ENCODE assay signal across 25 mouse cellular contexts in the genomic region with DNA sequence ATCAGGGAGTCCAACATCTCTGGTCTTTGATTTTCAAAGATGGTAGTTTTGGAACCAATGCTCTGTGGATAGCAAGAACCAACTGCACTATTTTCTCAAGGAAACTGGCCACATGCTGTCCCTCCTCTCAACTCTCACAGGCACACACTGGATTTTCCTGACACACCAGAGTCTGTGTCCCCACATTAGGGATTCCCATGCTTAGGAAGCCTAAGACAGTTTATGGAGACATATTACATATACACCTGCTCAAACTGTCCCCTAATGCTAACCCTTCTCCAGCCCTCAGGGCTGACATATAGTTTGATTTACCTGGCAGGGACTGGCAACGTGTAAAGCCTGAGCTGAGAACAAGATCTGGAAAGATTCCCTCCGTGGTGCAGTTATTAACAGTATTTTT. TPM values are rescaled to one million over a fixed set of nuclear protein-coding genes. Genes with fewer than 3 reads are reported as not detected.
DNase-seq lines count a peak whose midpoint lies in the region; ATAC-seq and TF ChIP-seq lines count a peak whose summit lies in the region.
"Had no signal": no experiment of that assay in that cellular context is flagged by ENCODE, and none has a peak within 500 bp of the region (broad histone marks: within the 10 kb centered on the region; RNA-seq: fewer than 3 reads in every experiment).

No protein-coding gene starts in this region.

- H3K9me3 ChIP-seq in lung, postnatal 0 days (ENCODE audit: low read length), result no peaks in the 10 kb centered on the region
- no peaks in the 10 kb centered on the region for H3K9me3 ChIP-seq in liver, embryonic 15.5 days (replicated peaks)
- H3K9me3 ChIP-seq: embryonic facial prominence, embryonic 12.5 days; hindbrain, embryonic 13.5 days; limb, embryonic 15.5 days; midbrain, embryonic 10.5 days had no signal

- H3K4me3 ChIP-seq in lung, postnatal 0 days (ENCODE audit: low read depth, low read length), result 0 out of 2 replicates have a peak overlapping the region, but pooled peaks have one; percentile 4
- no peak overlapping the region for H3K4me3 ChIP-seq in liver, embryonic 15.5 days (replicated peaks)
- H3K4me3 ChIP-seq: embryonic facial prominence, embryonic 12.5 days; erythroblast, embryonic 14.5 days; hindbrain, embryonic 13.5 days; limb, embryonic 15.5 days; midbrain, embryonic 10.5 days had no signal

- no peak for DNase-seq in lung, postnatal 0 days (ENCODE audit: low spot score)
- DNase-seq in lung, postnatal 4 days, result no peak
- peak; percentile 21 for DNase-seq in 416B (ENCODE audit: low read depth)
- peak; percentile 62 for DNase-seq in CD4-positive helper T cell, adult 2 months (ENCODE audit: low read depth, low spot score)
- DNase-seq in adrenal gland, adult (ENCODE audit: inconsistent age in 2 of 2, low spot score in 1 of 2), result no peak
- DNase-seq in gastrocnemius, adult 18-20 months (ENCODE audit: low spot score), result no peak
- DNase-seq in retina, embryonic 14.5 days (ENCODE audit: low spot score), result no peak
- DNase-seq: cerebellum, adult 9-11 months; gastrocnemius, postnatal 36 days; heart, postnatal 10 days; kidney, adult 9 months; kidney, postnatal 25 days; lung, postnatal 10 days; retina, postnatal 1 day; right cerebral cortex, postnatal 4 days had no signal

- no peaks in the 10 kb centered on the region for H3K27me3 ChIP-seq in lung, postnatal 0 days (replicated peaks; ENCODE audit: insufficient read depth, low read length)
- no peaks in the 10 kb centered on the region for H3K27me3 ChIP-seq in liver, embryonic 15.5 days
- H3K27me3 ChIP-seq: embryonic facial prominence, embryonic 12.5 days; hindbrain, embryonic 13.5 days; limb, embryonic 15.5 days had no signal

- no peak overlapping the region for H3K4me2 ChIP-seq in lung, postnatal 0 days (replicated peaks; ENCODE audit: low read depth, low read length)
- H3K4me2 ChIP-seq in liver, embryonic 15.5 days, result 0 out of 2 replicates have a peak overlapping the region, but pooled peaks have one; percentile 10
- H3K4me2 ChIP-seq: embryonic facial prominence, embryonic 12.5 days; hindbrain, embryonic 13.5 days; limb, embryonic 15.5 days had no signal

- H3K27ac ChIP-seq in lung, postnatal 0 days (ENCODE audit: low read length), result no peak overlapping the region
- H3K27ac ChIP-seq in liver, embryonic 15.5 days (replicated peaks), result no peak overlapping the region
- H3K27ac ChIP-seq: embryonic facial prominence, embryonic 12.5 days; hindbrain, embryonic 13.5 days; limb, embryonic 15.5 days; midbrain, embryonic 10.5 days had no signal

- H3K36me3 ChIP-seq in lung, postnatal 0 days (ENCODE audit: insufficient read depth, low read length), result no peaks in the 10 kb centered on the region
- no peaks in the 10 kb centered on the region for H3K36me3 ChIP-seq in liver, embryonic 15.5 days (replicated peaks)
- H3K36me3 ChIP-seq: embryonic facial prominence, embryonic 12.5 days; hindbrain, embryonic 13.5 days; limb, embryonic 15.5 days; midbrain, embryonic 10.5 days had no signal

- no peak for ATAC-seq in lung, postnatal 0 days
- no peak for ATAC-seq in liver, embryonic 15.5 days (ENCODE audit: insufficient read depth)
- ATAC-seq: CD4-positive, CD25-positive, alpha-beta regulatory T cell, adult 4 months; forebrain, embryonic 14.5 days had no signal

- no peak overlapping the region for H3K9ac ChIP-seq in lung, postnatal 0 days (replicated peaks; ENCODE audit: low read depth)
- H3K9ac ChIP-seq in liver, embryonic 15.5 days, result no peak overlapping the region
- H3K9ac ChIP-seq: embryonic facial prominence, embryonic 12.5 days; hindbrain, embryonic 13.5 days; limb, embryonic 15.5 days had no signal

- no peak for TF ChIP-seq EP300 in lung, postnatal 0 days (IDR thresholded peaks at IDR 0.05)

- WGBS in lung, postnatal 0 days, result 76% methylated on average over 2 of the region's 2 CpGs
- WGBS in liver, embryonic 15.5 days (ENCODE audit: insufficient replicate concordance), result 58% methylated on average over 2 of the region's 2 CpGs

- no peak for TF ChIP-seq CTCF in lung, postnatal 0 days (IDR thresholded peaks at IDR 0.05)

- H3K4me1 ChIP-seq in lung, postnatal 0 days (ENCODE audit: insufficient read depth, low read depth, low read length), result no peaks in the 10 kb centered on the region
- 0 out of 2 replicates have a peak, but pooled peaks cover 9% of the 10 kb centered on the region for H3K4me1 ChIP-seq in liver, embryonic 15.5 days (replicated peaks)
- H3K4me1 ChIP-seq: embryonic facial prominence, embryonic 12.5 days; midbrain, embryonic 10.5 days had no signal

RNA-seq across cellular contexts. Expression of a gene that starts 37.2 kb away (rescaled TPM):
- polyA plus RNA-seq in lung, postnatal 0 days (2015; fragmentation: Nextera tagmentation; extraction: Ambion mirVana), result 16.3 and 19.0 TPM in 2 replicates
- 3.3 and 3.4 TPM in 2 replicates for polyA plus RNA-seq in liver, embryonic 15.5 days (2015; fragmentation: Nextera tagmentation; extraction: Ambion mirVana)
- total RNA-seq in gastrocnemius, adult 18-20 months (2021), result under 1 TPM; 0.14 to 0.27 TPM
- total RNA-seq: left cerebral cortex, postnatal 36 days; MEL had no signal
- polyA plus RNA-seq: erythroblast, embryonic 14.5 days; forebrain, embryonic 14.5 days had no signal

Comparison
In these comparisons a context has a peak if more than half of its experiments do, and no peak if none do; other contexts are left out.
1. DNase-seq: peak in 416B (single experiment) and CD4-positive helper T cell, adult 2 months (single experiment); none in lung, postnatal 0 days (single experiment), lung, postnatal 4 days (0 of 2), adrenal gland, adult (0 of 2), gastrocnemius, adult 18-20 months (single experiment) and retina, embryonic 14.5 days (single experiment).